Mouse (Mus musculus): ENCODE data around the gene Coq10b.

DNA sequence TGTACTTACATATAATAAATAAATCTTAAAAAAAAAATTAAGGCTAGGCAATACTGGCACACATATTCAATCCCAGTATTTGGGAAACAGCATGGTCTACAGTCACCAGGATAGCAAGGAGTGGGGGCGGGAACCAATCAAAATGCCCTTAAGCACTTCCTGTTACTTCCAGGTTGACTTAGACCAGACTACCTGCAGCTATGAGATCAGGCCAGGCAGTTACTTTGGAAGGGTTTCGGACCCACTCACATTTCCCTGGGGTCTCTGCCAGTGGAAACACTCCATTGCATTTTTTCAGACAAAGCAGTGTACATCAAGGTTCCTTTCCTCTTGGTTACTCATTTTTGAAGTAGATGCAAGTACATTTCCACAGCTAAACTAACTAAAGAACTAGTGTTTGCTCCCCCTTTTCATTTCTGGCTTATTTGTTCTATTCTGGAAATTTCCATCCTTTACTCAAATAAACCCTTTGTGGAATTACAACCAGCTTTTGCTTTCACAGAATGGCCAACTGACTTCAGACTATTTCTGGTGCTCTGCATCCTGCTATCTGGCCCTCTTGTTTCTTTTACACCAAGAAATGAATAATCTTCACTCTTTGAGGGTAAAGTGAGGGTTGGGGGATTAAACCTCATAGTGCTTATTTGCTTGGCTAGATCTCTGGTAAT, 24.4 kb downstream of the Coq10b start:
- no peak for TF ChIP-seq CTCF (IDR thresholded peaks at IDR 0.05; ENCODE audit: low read depth)
- TF ChIP-seq EP300 (IDR thresholded peaks at IDR 0.05; ENCODE audit: low read depth), result no peak

All from heart, postnatal 0 days (tissue).